Mouse (Mus musculus): ENCODE measurements around the gene Xrcc1. TPM values are rescaled to one million over a fixed set of nuclear protein-coding genes. Genes with fewer than 3 reads are reported as not detected.
"Not testable (repeated sequence)": the region's sequence is repeated elsewhere in the genome, so short reads cannot be mapped to it uniquely, and the experiment has no call there.

Xrcc1 gene
- polyA plus RNA-seq, 1 experiment from 2014 or later, result 174 TPM

DNA sequence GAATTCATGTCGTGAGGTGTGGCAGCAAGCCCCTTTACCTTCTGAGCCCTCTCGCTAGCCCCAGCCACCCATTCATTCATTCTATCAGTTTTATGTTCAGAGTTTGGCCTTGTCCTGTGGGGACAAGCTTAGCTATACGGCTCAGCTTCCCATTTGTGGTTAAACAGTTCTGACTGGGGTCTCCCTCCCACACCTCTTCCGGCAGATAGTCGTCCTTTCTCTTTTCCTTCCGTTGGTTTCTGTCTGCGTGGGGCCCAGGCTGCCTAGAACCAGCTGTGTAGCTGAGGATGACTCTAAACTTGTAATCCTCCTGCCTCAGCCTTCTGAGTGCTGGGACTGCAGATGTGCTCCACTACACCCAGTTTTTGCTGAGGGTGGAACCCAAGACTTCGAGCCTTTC is 71.7 kb downstream of the Xrcc1 start:
- Histone ChIP-seq H3K27ac (no peak overlapping the region), H3K9me3 (peaks cover 15% of the 10 kb centered on the region), H3K4me3 (no peak overlapping the region), H3K36me3 (replicated peaks) (no peaks in the 10 kb centered on the region), H3K4me1 (peaks cover 4% of the 10 kb centered on the region), H3K27me3 (ENCODE audit: poor library complexity, severe bottlenecking) (peaks cover 21% of the 10 kb centered on the region)
- DNase-seq (ENCODE audit: extremely low spot score, low spot score), result no peak
- 84% methylated on average over 8 of the region's 8 CpGs for WGBS

- H3K36me3 ChIP-seq (replicated peaks); DNase-seq (ENCODE audit: extremely low spot score, low spot score); H3K27ac ChIP-seq; H3K4me3 ChIP-seq; H3K4me1 ChIP-seq: not testable (repeated sequence)
- Histone ChIP-seq H3K9me3 (peaks cover 17% of the 10 kb centered on the region), H3K27me3 (ENCODE audit: poor library complexity, severe bottlenecking) (peaks cover 15% of the 10 kb centered on the region)
- 90% methylated on average over 8 of the region's 8 CpGs for WGBS
These were observed 72.3 kb downstream of the Xrcc1 start for GRCm38 (mm10) chr7:24618374-24618773.

GRCm38 (mm10) chr7:24619671-24620397 is 73.7 kb downstream of the Xrcc1 start:
- Histone ChIP-seq H3K27me3 (ENCODE audit: poor library complexity, severe bottlenecking) (peaks cover under 1% of the 10 kb centered on the region; the same call in 1 of the 2 replicates), H3K36me3 (replicated peaks) (no peaks in the 10 kb centered on the region), H3K27ac (no peak overlapping the region), H3K4me3 (no peak overlapping the region), H3K4me1 (no peaks in the 10 kb centered on the region), H3K9me3 (peaks cover 17% of the 10 kb centered on the region)
- WGBS, result 48% methylated on average over 13 of the region's 13 CpGs
- DNase-seq (ENCODE audit: extremely low spot score, low spot score), result no peak

- Histone ChIP-seq H3K27ac (no peak overlapping the region), H3K4me3 (no peak overlapping the region), H3K36me3 (replicated peaks) (no peaks in the 10 kb centered on the region), H3K27me3 (ENCODE audit: poor library complexity, severe bottlenecking) (peaks cover 7% of the 10 kb centered on the region), H3K9me3 (peaks cover 17% of the 10 kb centered on the region), H3K4me1 (peaks cover 6% of the 10 kb centered on the region)
- no peak for DNase-seq (ENCODE audit: extremely low spot score, low spot score)
- WGBS, result 92% methylated on average over 3 of the region's 3 CpGs
These were observed 75.1 kb downstream of the Xrcc1 start for GRCm38 (mm10) chr7:24621193-24621592.

- WGBS, result 80% methylated on average over 6 of the region's 6 CpGs
- peaks cover 17% of the 10 kb centered on the region for H3K9me3 ChIP-seq
- peaks cover 22% of the 10 kb centered on the region for H3K27me3 ChIP-seq (ENCODE audit: poor library complexity, severe bottlenecking)
- H3K27ac ChIP-seq, result no peak overlapping the region
- H3K36me3 ChIP-seq (replicated peaks), result no peaks in the 10 kb centered on the region
- H3K4me3 ChIP-seq, result no peak overlapping the region
- H3K4me1 ChIP-seq, result peaks cover 12% of the 10 kb centered on the region
- no peak for DNase-seq (ENCODE audit: extremely low spot score, low spot score)
These were observed 76.9 kb downstream of the Xrcc1 start for GRCm38 (mm10) chr7:24622967-24623366.

Other genes with a start within 250 kb of the Xrcc1 start
- 39.6 and 41.9 TPM in 2 replicates for gene Zfp61, start 245.1 kb upstream of the Xrcc1 start, polyA plus RNA-seq (2016; fragmentation: Nextera tagmentation; extraction: Ambion mirVana)
- 12.9 and 13.2 TPM in 2 replicates for gene Zfp94, start 229.6 kb upstream of the Xrcc1 start, polyA plus RNA-seq (2016; fragmentation: Nextera tagmentation; extraction: Ambion mirVana)
- 0.17 TPM in 1 of 2 replicates, not detected in the other for gene Tescl, start 212.4 kb upstream of the Xrcc1 start, polyA plus RNA-seq (2016; fragmentation: Nextera tagmentation; extraction: Ambion mirVana)
- gene Lypd5, start 197.1 kb upstream of the Xrcc1 start, polyA plus RNA-seq (2016; fragmentation: Nextera tagmentation; extraction: Ambion mirVana), result not detected in 2 replicates
- gene Kcnn4, start 176.0 kb upstream of the Xrcc1 start, polyA plus RNA-seq (2016; fragmentation: Nextera tagmentation; extraction: Ambion mirVana), result 3.8 and 5.1 TPM in 2 replicates
- gene Smg9, start 146.7 kb upstream of the Xrcc1 start, polyA plus RNA-seq (2016; fragmentation: Nextera tagmentation; extraction: Ambion mirVana), result 26.5 and 28.5 TPM in 2 replicates
- not detected in 2 replicates for gene Irgc1, start 94.0 kb upstream of the Xrcc1 start, polyA plus RNA-seq (2016; fragmentation: Nextera tagmentation; extraction: Ambion mirVana)
- gene Plaur, start 83.8 kb upstream of the Xrcc1 start, polyA plus RNA-seq (2016; fragmentation: Nextera tagmentation; extraction: Ambion mirVana), result 1.1 and 1.3 TPM in 2 replicates
- gene Cadm4, start 64.3 kb upstream of the Xrcc1 start, polyA plus RNA-seq (2016; fragmentation: Nextera tagmentation; extraction: Ambion mirVana), result 9.3 and 10.0 TPM in 2 replicates
- gene Zfp428, start 39.3 kb upstream of the Xrcc1 start, polyA plus RNA-seq (2016; fragmentation: Nextera tagmentation; extraction: Ambion mirVana), result 111 and 113 TPM in 2 replicates
- 0.82 and 1.3 TPM in 2 replicates for gene AC161166.1, start 33.8 kb upstream of the Xrcc1 start, polyA plus RNA-seq (2016; fragmentation: Nextera tagmentation; extraction: Ambion mirVana)
- gene Irgq, start 15.6 kb upstream of the Xrcc1 start, polyA plus RNA-seq (2016; fragmentation: Nextera tagmentation; extraction: Ambion mirVana), result 6.9 and 7.3 TPM in 2 replicates
- gene Pinlyp, start 171 bp upstream of the Xrcc1 start, polyA plus RNA-seq (2016; fragmentation: Nextera tagmentation; extraction: Ambion mirVana), result not detected in 2 replicates
- gene Ethe1, start 41.3 kb downstream of the Xrcc1 start, polyA plus RNA-seq (2016; fragmentation: Nextera tagmentation; extraction: Ambion mirVana), result 24.4 and 26.6 TPM in 2 replicates
- gene Zfp575, start 41.4 kb downstream of the Xrcc1 start, polyA plus RNA-seq (2016; fragmentation: Nextera tagmentation; extraction: Ambion mirVana), result 1.4 TPM in 2 replicates
- gene Phldb3, start 64.5 kb downstream of the Xrcc1 start, polyA plus RNA-seq (2016; fragmentation: Nextera tagmentation; extraction: Ambion mirVana), result not detected in 2 replicates
- gene Lypd3, start 90.3 kb downstream of the Xrcc1 start, polyA plus RNA-seq (2016; fragmentation: Nextera tagmentation; extraction: Ambion mirVana), result 0.36 and 0.88 TPM in 2 replicates
- not detected in 2 replicates for gene Tex101, start 130.4 kb downstream of the Xrcc1 start, polyA plus RNA-seq (2016; fragmentation: Nextera tagmentation; extraction: Ambion mirVana)
- not detected in 2 replicates for gene BC049730, start 163.0 kb downstream of the Xrcc1 start, polyA plus RNA-seq (2016; fragmentation: Nextera tagmentation; extraction: Ambion mirVana)
- gene Gm4763, start 180.6 kb downstream of the Xrcc1 start, polyA plus RNA-seq (2016; fragmentation: Nextera tagmentation; extraction: Ambion mirVana), result not detected in 2 replicates
- gene Cd177, start 214.0 kb downstream of the Xrcc1 start, polyA plus RNA-seq (2016; fragmentation: Nextera tagmentation; extraction: Ambion mirVana), result 0.07 TPM in 1 of 2 replicates, not detected in the other
- gene Ceacam10, start 230.9 kb downstream of the Xrcc1 start, polyA plus RNA-seq (2016; fragmentation: Nextera tagmentation; extraction: Ambion mirVana), result not detected in 2 replicates